Mouse (Mus musculus): ENCODE results near the gene Supt5.
A peak's percentile ranks its signal among the peaks of the same experiment; 100 is the strongest.

DNA sequence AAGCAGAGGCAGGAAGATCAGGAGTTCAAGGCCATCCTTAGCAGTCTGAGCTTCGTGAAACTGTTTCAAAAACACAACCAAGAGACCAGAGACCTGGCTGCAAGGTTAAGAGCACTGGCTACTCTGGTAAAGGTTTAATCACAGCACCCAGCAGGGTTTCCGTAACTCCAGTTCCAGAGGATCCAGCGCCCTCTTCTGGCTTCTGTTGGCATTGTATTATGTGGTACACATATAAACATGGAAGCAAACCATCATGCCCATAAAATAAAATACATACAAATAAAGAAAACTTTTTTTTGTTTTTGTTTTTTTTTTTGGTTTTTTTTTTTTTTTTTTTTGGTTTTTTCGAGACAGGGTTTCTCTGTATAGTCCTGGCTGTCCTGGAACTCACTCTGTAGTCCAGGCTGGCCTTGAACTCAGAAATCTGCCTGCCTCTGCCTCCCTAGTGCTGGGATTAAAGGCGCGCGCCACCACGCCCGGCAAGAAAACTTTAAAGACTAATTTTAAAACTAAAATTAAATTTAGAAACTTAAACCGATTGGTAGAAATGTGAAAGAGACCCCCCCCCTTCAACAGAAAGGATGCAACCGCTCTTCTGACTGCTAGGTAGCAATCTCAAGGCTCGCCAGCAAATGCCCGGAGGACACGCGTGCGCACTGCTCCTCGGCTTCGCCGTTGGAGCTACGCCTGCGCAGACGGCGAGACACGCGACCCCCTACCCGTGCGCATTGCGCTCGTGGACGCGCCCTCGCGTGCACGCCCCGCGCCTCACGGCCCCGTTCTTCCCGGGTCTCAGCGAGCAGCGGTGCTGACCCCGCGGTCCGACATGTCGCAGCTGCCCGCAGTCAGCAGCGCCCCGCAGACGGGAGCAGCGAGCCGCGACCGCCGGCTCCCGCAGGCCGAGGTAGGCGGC lies 71.2 kb downstream of the Supt5 start, which contains the start of gene Eid2:
- TF ChIP-seq POLR2AphosphoS5 (IDR thresholded peaks at IDR 0.05; ENCODE audit: borderline replicate concordance, low read depth, low read length) (no peak), SIN3A (IDR thresholded peaks at IDR 0.05; ENCODE audit: low read length) (no peak), POLR2AphosphoS2 (IDR thresholded peaks at IDR 0.05; ENCODE audit: low read length) (no peak), MEF2A (IDR thresholded peaks at IDR 0.05; ENCODE audit: extremely low read depth, insufficient replicate concordance, low read depth, low read length, poor library complexity, severe bottlenecking) (no peak), ETS1 (IDR thresholded peaks at IDR 0.05; ENCODE audit: low read depth, low read length) (no peak), CTCF (IDR thresholded peaks at IDR 0.05 in 2 of 3, conservative IDR thresholded peaks at IDR 0.05 in 1 of 3; ENCODE audit: control insufficient read depth in 1 of 3, insufficient read depth in 1 of 3, low read depth in 2 of 3, low read length in 3 of 3, poor library complexity in 1 of 3, severe bottlenecking in 1 of 3) (peak in 2 of 3 experiments; percentile 22 to 35; a peak in 1 of 6 replicates), EP300 (IDR thresholded peaks at IDR 0.05; ENCODE audit: low read depth in 1 of 2, low read length in 2 of 2) (no peak), MXI1 (IDR thresholded peaks at IDR 0.05; ENCODE audit: low read depth, low read length) (no peak), SMC3 (IDR thresholded peaks at IDR 0.05; ENCODE audit: low read depth, low read length) (0 out of 2 replicates have a peak, but pooled peaks have one; percentile 29), RAD21 (IDR thresholded peaks at IDR 0.05; ENCODE audit: low read depth, low read length) (peak; percentile 31)

Measured in MEL (cell line).